Mouse (Mus musculus) liver, embryonic 14.5 days (tissue): ENCODE measurements around the gene Clint1. TPM values are rescaled to one million over a fixed set of nuclear protein-coding genes. Genes with fewer than 3 reads are reported as not detected.

Experiments
- ATAC-seq: fragments of 200-750 bp; cut with Nextera tagmentation; 2 replicates; pipeline ENCODE4 v1.8.0; 2017; ENCODE audit warnings: moderate number of reproducible peaks, mild to moderate bottlenecking, moderate library complexity; ENCODE audit not compliant: insufficient read depth
- DNase-seq, 3 experiments: peaks; one replicate each; pipeline ENCODE4 v3.0.0-alpha.2; 2012 to 2013; ENCODE audit warnings: low read depth in 3 of 3, low spot score in 3 of 3
- H3K27ac ChIP-seq: fragments of 300-500 bp; sonication (generic); 2 replicates; pipeline ENCODE4 v1.5.1; 2014; ENCODE audit warnings: moderate library complexity, mild to moderate bottlenecking, control low read depth, inconsistent platforms
- H3K27me3 ChIP-seq: fragments of 300-500 bp; sonication (generic); 2 replicates; pipeline ENCODE4 v1.6.1; 2014; ENCODE audit warnings: mild to moderate bottlenecking, low read length, moderate library complexity; ENCODE audit not compliant: control insufficient read depth, insufficient read depth
- H3K36me3 ChIP-seq: fragments of 300-500 bp; sonication (generic); replicated peaks from 2 replicates; pipeline ENCODE4 v1.6.1; 2014; ENCODE audit warnings: low read depth; ENCODE audit not compliant: control insufficient read depth, insufficient read depth
- H3K4me1 ChIP-seq, 2 experiments: fragments of 200-500 bp in 1 of 2; fragments of 300-500 bp in 1 of 2; sonication (generic) in 1 of 2; replicated peaks; 2 replicates each; pipeline ENCODE4 v1.6.1; 2012 to 2014; ENCODE audit warnings: antibody characterized with exemption in 1 of 2, inconsistent platforms in 1 of 2, low read length in 1 of 2; ENCODE audit not compliant: control insufficient read depth in 2 of 2, insufficient read depth in 2 of 2
- H3K4me2 ChIP-seq: fragments of 300-500 bp; sonication (generic); 2 replicates; pipeline ENCODE4 v1.6.1; 2014; ENCODE audit warnings: low read depth, mild to moderate bottlenecking, control low read depth, moderate library complexity
- H3K4me3 ChIP-seq, 2 experiments: fragments of 200-500 bp in 1 of 2; fragments of 300-500 bp in 1 of 2; sonication (generic) in 1 of 2; 2 replicates each; pipeline ENCODE4 v1.5.1; 2012 to 2014; ENCODE audit warnings: low read depth in 2 of 2, low read length in 2 of 2, mild to moderate bottlenecking in 2 of 2, control low read depth in 1 of 2, inconsistent platforms in 1 of 2, moderate library complexity in 1 of 2; ENCODE audit not compliant: insufficient read depth in 1 of 2
- H3K9ac ChIP-seq: fragments of 300-500 bp; sonication (generic); replicated peaks from 2 replicates; pipeline ENCODE4 v1.6.1; 2014; ENCODE audit warnings: mild to moderate bottlenecking, control low read depth, moderate library complexity
- H3K9me3 ChIP-seq: fragments of 300-500 bp; sonication (generic); 2 replicates; pipeline ENCODE4 v1.6.1; 2016; ENCODE audit warnings: low read length, mixed read lengths; ENCODE audit not compliant: control insufficient read depth
- CTCF ChIP-seq: IDR thresholded peaks from 2 replicates; pipeline ENCODE4 v1.5.1; 2016; ENCODE audit warnings: antibody characterized with exemption, low read depth, control low read depth
- EP300 ChIP-seq: IDR thresholded peaks from 2 replicates; pipeline ENCODE4 v1.6.1; 2016; ENCODE audit warnings: antibody characterized with exemption, low read depth
- WGBS: fragments of 180-500 bp; shearing (Covaris S2); extraction: QIAGEN DNeasy Blood & Tissue Kit; methylation state at CpG from one replicate; pipeline ENCODE4 v1.1.7; 2014; ENCODE audit not compliant: insufficient replicate concordance; 5-methylcytosine and 5-hydroxymethylcytosine counted together
- polyA plus RNA-seq, 2 experiments: library from polyadenylated mRNA; depleted of rRNA in 1 of 2; stranded (reverse) in 1 of 2; unstranded in 1 of 2; fragments of >200 nt; fragmentation: Nextera tagmentation in 1 of 2; extraction: Ambion mirVana in 1 of 2; gene quantifications; 2 replicates each; pipeline versions ENCODE4 v1.2.1 to v1.2.3; 2012 to 2014

The Clint1 gene
- polyA plus RNA-seq, 2 experiments = 41.6 to 46.0 TPM

GRCm38 (mm10) chr11:45806809-45807208 lies 45.0 kb upstream of the Clint1 start:
- Histone ChIP-seq H3K9ac (peak overlapping the region; percentile 71), H3K27ac (peak overlapping the region; percentile 99), H3K27me3 (no peaks in the 10 kb centered on the region), H3K4me1 (peaks cover 82% of the 10 kb centered on the region in 2 experiments), H3K4me2 (peak overlapping the region; percentile 67), H3K9me3 (no peaks in the 10 kb centered on the region), H3K4me3 (peak overlapping the region; percentile 29 to 41; a peak in 3 of 4 replicates), H3K36me3 (no peaks in the 10 kb centered on the region)
- WGBS = 52% methylated on average over 3 of the region's 3 CpGs
- DNase-seq (no peak), ATAC-seq (no peak)
- TF ChIP-seq CTCF = no peak
- TF ChIP-seq EP300 = no peak

- no peak for DNase-seq
- H3K4me2 ChIP-seq = peak overlapping the region; percentile 67
- 34% methylated on average over 12 of the region's 12 CpGs for WGBS
- H3K27me3 ChIP-seq = no peaks in the 10 kb centered on the region
- H3K36me3 ChIP-seq = no peaks in the 10 kb centered on the region
- H3K27ac ChIP-seq = peak overlapping the region; percentile 99
- H3K4me1 ChIP-seq = peaks cover 82 to 85% of the 10 kb centered on the region in 2 experiments
- peak overlapping the region; percentile 57 for H3K9ac ChIP-seq
- H3K4me3 ChIP-seq = no peak overlapping the region
- ATAC-seq = no peak
- no peaks in the 10 kb centered on the region for H3K9me3 ChIP-seq
- TF ChIP-seq EP300 (0 out of 2 replicates have a peak, but pooled peaks have one; percentile 15), CTCF (no peak)
These were observed 44.0 kb upstream of the Clint1 start for GRCm38 (mm10) chr11:45807820-45808219.

- Histone ChIP-seq H3K4me1 (peaks cover 74 to 75% of the 10 kb centered on the region in 2 experiments), H3K36me3 (no peaks in the 10 kb centered on the region), H3K9me3 (no peaks in the 10 kb centered on the region), H3K4me3 (no peak overlapping the region), H3K9ac (peak overlapping the region; percentile 44), H3K27me3 (no peaks in the 10 kb centered on the region), H3K27ac (peak overlapping the region; percentile 99), H3K4me2 (peak overlapping the region; percentile 67)
- ATAC-seq = no peak
- TF ChIP-seq CTCF = no peak
- TF ChIP-seq EP300 = no peak
- 16% methylated on average over 5 of the region's 5 CpGs for WGBS
- DNase-seq = peak in 1 of 3 experiments; percentile 46
These were observed 42.4 kb upstream of the Clint1 start for GRCm38 (mm10) chr11:45809424-45809823.

- WGBS = 54% methylated on average over 6 of the region's 6 CpGs
- H3K9ac ChIP-seq = peak overlapping the region; percentile 44
- H3K4me3 ChIP-seq = no peak overlapping the region
- DNase-seq (peak in 2 of 3 experiments; percentile 36 to 47), ATAC-seq (no peak)
- no peaks in the 10 kb centered on the region for H3K36me3 ChIP-seq
- H3K9me3 ChIP-seq = no peaks in the 10 kb centered on the region
- no peaks in the 10 kb centered on the region for H3K27me3 ChIP-seq
- H3K4me2 ChIP-seq = peak overlapping the region; percentile 67
- TF ChIP-seq EP300 = no peak
- TF ChIP-seq CTCF = no peak
- peaks cover 68 to 69% of the 10 kb centered on the region in 2 experiments for H3K4me1 ChIP-seq
- peak overlapping the region; percentile 99 for H3K27ac ChIP-seq
These were observed 41.8 kb upstream of the Clint1 start for GRCm38 (mm10) chr11:45810056-45810455.

GRCm38 (mm10) chr11:45810805-45811204 lies 41.0 kb upstream of the Clint1 start:
- peak; percentile 86 for ATAC-seq
- Histone ChIP-seq H3K27me3 (no peaks in the 10 kb centered on the region), H3K9me3 (no peaks in the 10 kb centered on the region), H3K4me3 (no peak overlapping the region), H3K4me1 (peaks cover 61 to 62% of the 10 kb centered on the region in 2 experiments), H3K27ac (peak overlapping the region; percentile 99), H3K36me3 (no peaks in the 10 kb centered on the region), H3K9ac (peak overlapping the region; percentile 56), H3K4me2 (peak overlapping the region; percentile 67)
- TF ChIP-seq CTCF (no peak), EP300 (peak; percentile 86)
- peak; percentile 72 to 75 (median 72) for DNase-seq
- WGBS = 26% methylated on average over 8 of the region's 8 CpGs
